Mouse (Mus musculus): Measurements from ENCODE around the gene Tbc1d8.

The Tbc1d8 gene

GRCm38 (mm10) chr1:39478896-39479200 is 293 bp upstream of the Tbc1d8 start:
- no peak for DNase-seq (ENCODE audit: low read depth)

DNA sequence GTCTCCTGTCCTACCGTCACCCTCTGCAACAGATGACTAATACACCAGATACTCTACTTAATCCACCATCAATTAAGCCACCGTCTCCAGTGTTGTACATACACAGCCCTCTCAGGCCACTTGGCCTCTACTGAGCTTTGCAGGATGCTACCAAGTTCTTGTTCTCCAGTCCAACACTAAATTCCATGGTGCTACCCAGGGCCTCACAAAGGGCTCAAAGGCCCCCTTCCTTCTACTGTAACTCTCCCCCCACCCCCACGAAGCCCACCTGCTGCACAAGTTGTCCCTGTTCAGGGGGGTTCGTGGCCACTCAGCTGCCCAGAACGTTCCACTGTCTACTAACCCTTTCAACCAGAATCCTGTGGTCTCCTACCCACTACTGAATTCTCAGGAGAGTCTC is 1.5 kb downstream of the Tbc1d8 start:
- no peak for DNase-seq (ENCODE audit: low read depth)

- no peak for DNase-seq (ENCODE audit: low read depth)
Measured at GRCm38 (mm10) chr1:39476341-39476740, 2.2 kb downstream of the Tbc1d8 start.

GRCm38 (mm10) chr1:39474516-39474915 is 4.0 kb downstream of the Tbc1d8 start:
- DNase-seq (ENCODE audit: low read depth): no peak

DNA sequence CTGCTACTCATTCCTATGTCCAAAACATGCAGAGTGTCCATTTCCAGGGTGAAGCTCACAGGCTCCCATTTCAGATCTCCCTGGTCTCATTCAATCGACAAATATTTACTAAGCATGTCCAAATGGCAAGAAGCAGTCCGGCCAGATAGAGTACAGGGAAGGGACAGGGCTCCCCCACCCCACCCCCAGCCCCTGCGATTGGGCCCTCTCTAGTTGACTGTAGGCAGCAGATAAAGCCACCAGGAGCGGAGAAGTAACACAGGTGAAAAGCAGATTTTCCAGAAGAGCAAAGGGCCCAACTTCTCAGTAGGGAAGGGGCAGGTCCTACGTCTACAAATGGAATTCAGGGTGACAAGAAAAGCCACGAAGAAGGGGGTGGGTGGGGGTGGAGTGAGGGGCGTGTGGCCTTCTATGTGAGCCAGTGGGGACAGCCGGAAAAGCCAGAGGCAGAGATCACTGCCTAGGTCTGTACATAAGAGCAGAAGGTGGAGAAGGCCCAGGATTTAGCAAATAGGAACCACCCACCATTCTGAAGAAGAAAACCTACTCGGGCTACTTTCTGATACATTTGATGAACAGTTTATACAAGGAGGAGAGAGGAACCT is 7.2 kb downstream of the Tbc1d8 start:
- DNase-seq (ENCODE audit: low read depth): no peak

GRCm38 (mm10) chr1:39468982-39469381 is 9.6 kb downstream of the Tbc1d8 start:
- no peak for DNase-seq (ENCODE audit: low read depth)

- no peak for DNase-seq (ENCODE audit: low read depth)
Measured at GRCm38 (mm10) chr1:39466526-39466925, 12.0 kb downstream of the Tbc1d8 start.

- no peak for DNase-seq (ENCODE audit: low read depth)
Measured at GRCm38 (mm10) chr1:39464760-39465159, 13.8 kb downstream of the Tbc1d8 start.

- DNase-seq (ENCODE audit: low read depth): no peak
Measured at GRCm38 (mm10) chr1:39462937-39463444, 15.6 kb downstream of the Tbc1d8 start.

- DNase-seq (ENCODE audit: low read depth): no peak
Measured at GRCm38 (mm10) chr1:39462036-39462435, 16.5 kb downstream of the Tbc1d8 start.

DNA sequence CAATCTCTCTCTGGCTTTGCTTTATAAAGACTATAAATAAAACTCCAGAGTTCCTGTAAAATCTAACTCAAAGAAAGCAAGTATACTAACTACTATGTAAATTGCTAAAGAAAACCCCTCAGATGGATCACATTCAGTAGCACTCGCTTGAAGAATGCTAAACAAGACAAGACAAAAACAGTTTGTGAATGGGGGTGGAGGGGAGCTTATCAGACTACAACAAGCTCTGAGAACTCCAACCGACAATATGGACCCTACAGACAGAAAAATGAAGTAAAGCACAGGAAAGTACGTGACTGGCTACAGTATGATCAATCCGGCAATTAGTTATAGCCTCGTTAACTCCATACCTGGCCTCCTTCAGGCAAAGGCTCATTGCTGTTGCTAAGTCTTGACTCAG is 18.1 kb downstream of the Tbc1d8 start:
- no peak for DNase-seq (ENCODE audit: low read depth)

DNA sequence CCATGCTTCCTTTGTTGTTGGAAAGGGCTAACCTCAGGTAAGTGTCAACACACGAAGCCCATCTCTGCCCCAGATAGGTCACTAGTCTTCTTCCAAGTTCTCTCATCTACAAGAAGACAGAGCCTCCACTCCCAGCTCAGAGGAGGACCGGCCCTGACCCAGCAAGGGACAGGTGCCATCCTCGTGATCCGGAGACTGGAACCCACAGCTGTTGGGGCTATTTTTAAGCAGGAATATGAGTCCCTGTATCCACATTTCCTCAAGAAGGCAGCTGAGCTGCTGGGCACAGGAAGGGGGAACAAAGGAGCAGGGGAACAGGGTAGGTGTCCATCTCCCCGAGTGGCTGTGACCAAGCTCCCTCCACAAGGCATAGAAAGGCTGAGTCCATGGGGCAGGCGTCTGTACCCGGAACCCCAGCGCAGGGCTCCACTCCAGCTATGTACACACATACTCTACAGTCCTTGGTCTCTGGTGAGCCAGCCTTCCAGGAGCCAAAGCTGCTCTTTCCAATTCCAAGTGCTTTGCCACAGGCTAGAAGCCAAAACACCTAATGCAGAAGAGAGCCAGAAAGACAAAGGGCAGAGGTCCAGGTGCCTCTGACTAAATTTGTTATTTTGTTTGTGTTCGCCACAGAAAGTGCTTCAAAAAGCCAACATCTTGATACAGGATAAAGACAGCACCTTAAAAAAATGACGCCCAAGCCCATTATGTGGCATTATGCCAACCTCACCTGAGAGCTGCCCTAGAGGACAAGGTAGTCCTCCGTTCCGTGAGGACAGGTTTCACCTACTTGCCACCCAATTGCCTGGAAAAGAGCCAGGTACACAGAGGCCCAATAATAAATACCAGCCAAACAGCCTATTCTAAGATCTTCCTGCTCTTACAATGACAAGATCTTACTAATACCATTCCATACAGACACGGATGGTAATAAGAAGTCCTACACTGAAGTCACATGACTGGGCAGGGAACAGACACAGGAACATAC is 20.4 kb downstream of the Tbc1d8 start:
- no peak for DNase-seq (ENCODE audit: low read depth)

DNA sequence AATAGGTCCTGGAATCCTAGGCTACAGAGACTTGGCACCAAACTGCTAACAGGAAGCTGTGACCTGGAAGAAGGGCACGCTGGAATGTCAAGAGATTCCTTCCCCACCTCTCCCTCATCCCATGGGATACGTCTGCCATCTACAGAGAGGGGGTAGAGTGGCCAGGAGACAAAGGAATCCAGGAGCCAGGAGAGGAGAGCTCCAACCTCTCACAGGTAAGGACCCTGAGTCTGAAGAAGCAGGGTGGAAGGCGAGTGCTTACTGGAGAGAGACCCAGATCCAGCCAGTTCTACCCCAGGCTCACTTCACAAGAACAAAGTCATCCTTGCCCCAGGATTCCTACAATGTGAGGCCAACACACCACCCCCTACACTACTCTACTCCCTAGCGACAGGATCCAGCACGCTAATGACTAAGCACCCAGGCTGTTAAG is 22.1 kb downstream of the Tbc1d8 start:
- no peak for DNase-seq (ENCODE audit: low read depth)

GRCm38 (mm10) chr1:39455350-39456023 is 23.1 kb downstream of the Tbc1d8 start:
- no peak for DNase-seq (ENCODE audit: low read depth)

DNA sequence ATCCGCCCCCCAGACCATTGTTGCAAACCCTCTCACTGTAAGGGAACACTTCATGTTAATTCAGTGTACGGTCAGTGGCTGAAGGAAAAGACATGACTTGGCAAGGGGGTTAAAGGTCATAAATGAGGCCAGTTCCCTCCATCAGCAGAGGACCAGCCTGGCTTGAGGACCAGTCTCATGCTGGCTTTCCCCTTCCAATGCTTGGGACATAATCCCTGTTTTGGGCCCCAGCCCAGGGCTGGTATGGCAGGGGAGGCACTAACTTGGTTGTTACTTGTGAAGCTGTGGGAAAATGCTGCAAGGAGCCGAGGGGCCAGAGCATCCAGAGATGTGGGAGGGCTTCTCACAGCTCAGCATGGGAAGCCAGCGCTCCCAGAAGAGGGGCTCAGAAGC is 23.8 kb downstream of the Tbc1d8 start:
- no peak for DNase-seq (ENCODE audit: low read depth)

- DNase-seq (ENCODE audit: low read depth): no peak
Measured at GRCm38 (mm10) chr1:39454108-39454782, 24.3 kb downstream of the Tbc1d8 start.

DNA sequence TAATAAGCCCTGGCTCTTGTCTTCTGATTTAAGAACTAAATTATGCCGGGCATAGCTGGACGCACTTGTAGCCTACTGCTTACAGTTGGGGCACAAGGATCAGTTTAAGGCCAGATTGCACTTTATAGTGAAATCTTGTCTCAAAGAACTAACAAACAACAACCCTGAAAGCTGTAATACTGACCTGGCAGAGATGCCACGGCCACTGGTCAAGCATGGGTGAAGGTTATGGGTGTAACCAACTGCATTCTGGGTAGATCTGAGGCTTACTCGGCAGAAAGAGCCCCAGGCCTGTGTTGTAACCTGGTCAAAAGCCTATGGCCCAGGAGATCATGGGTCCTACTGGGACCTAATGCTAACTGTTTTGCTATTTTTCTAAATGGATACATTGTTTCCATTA is 26.4 kb downstream of the Tbc1d8 start:
- DNase-seq (ENCODE audit: low read depth): no peak

DNA sequence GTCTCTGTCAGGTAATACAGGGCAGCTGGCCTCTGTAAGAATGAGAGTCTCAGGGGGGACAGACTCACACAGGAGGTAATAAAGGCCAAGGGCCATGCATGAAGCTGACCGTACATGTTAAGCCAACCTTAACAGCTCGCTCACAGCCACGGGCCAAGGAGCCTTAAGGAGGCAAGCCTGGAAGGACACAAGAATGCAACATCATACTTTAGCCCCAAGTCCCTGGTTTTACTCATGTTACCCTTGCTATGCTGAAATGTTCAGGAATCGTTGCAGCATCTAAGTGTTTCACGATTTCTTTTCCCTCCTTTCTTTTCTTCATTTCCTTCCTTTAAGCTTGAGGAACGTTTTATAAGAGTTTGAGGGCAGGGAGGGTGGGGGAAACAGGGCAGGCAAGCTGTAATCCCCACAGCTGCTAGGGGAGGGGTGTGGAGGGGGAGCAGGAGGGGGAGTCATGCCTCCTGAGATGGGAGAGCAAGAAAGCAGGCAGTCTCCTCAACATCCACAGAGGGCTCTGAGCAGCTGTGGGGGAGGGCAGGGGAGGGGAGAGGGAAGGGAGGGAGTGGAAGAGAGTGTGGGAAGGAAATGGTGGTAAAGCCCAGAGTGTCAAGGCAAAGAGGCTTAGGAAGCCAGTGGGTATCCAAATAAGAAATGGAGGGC is 28.4 kb downstream of the Tbc1d8 start:
- no peak for DNase-seq (ENCODE audit: low read depth)

- DNase-seq (ENCODE audit: low read depth): no peak
Measured at GRCm38 (mm10) chr1:39449251-39449790, 29.2 kb downstream of the Tbc1d8 start.

- no peak for DNase-seq (ENCODE audit: low read depth)
Measured at GRCm38 (mm10) chr1:39448819-39449218, 29.7 kb downstream of the Tbc1d8 start.

- DNase-seq (ENCODE audit: low read depth): no peak
Measured at GRCm38 (mm10) chr1:39448238-39448637, 30.3 kb downstream of the Tbc1d8 start.

Measured in NIH3T3 (cell line).